Mouse (Mus musculus): Measurements from ENCODE around the gene Reg4.

GRCm38 (mm10) chr3:98206977-98207376, 15.0 kb upstream of the Reg4 start:
- no peak for TF ChIP-seq POLR2A (IDR thresholded peaks at IDR 0.05; ENCODE audit: extremely low read depth, insufficient read depth, low read length)
- no peak for TF ChIP-seq CTCF (IDR thresholded peaks at IDR 0.05; ENCODE audit: low read depth, low read length)
